Mouse (Mus musculus) CD8-positive naive resting alpha-beta T cell, adult 57 days (primary cell): ENCODE data around the gene Gsg1. TPM values are rescaled to one million over a fixed set of nuclear protein-coding genes. Genes with fewer than 3 reads are reported as not detected.

Experiments
- total RNA-seq: library from RNA; stranded (reverse); gene quantifications from one replicate; pipeline ENCODE4 v1.2.4, GENCODE M21; 2023

Gene Gsg1
- not detected for total RNA-seq

DNA sequence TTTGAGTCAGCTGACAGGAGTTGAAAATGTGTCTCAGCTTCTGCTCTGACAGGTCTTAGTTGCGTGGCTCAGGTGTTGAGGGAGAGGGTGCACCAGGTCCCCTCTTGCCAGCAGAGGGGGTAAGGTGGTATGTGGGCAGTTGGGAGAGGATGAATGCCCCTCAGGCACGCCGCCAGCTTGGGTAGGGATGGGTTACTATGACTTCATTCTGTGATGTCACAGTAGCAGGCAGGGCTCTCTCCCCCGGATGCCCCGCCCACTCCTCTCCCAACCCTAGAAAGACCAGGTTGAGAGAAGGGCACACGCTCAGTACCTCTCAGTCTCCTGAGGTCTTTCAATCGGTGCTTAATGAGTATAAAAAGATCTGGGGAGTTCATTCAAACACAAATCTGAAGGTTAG lies at the start of gene Gsg1:
Gene Gsg1, minus strand, starts transcription at position 199 of the 400 bp plus-strand sequence.

DNA sequence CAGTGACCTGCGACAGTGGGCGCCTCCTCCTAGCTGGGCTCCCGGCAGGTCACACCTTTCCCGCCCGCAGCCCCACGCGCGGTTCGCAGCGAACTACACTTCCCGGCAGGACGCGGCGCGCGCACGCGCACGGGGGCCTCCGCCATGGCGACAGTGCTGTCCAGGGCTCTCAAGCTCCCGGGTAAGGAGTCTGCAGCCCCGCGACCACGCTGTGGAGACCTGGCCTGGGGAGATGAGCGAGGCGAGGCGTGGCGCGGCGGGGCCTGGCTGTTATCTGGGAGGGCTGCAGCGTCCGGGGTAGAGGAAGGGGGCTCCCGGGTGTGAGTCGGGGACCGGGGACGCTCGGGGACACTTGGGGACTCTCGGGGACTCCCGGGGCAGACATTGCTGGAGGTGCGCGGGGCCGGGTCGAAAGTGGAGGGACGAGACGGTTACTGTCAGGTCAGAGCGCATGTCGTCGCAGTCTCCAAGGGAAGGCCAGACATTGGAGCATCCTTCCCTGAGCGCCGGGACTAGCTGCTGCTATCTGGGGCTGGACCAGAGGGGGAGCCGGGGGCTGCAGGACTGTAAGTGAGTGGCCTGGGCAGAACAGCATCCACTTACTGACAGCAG lies 56.1 kb downstream of the Gsg1 start, which contains the start of the genes Fam234b and Hebp1:
Gene Fam234b, plus strand, starts transcription at position 57 of the 612 bp plus-strand sequence.
Gene Hebp1, minus strand, starts transcription at position 102 of the 612 bp plus-strand sequence.

Other genes with a start within 250 kb of the Gsg1 start
- gene Ddx47, start 242.7 kb downstream of the Gsg1 start, total RNA-seq, result 126 TPM
- gene Gprc5a, start 188.7 kb downstream of the Gsg1 start, total RNA-seq, result 0.34 TPM
- gene Gprc5d, start 136.1 kb downstream of the Gsg1 start, total RNA-seq, result not detected
- gene Fam234b, start 56.4 kb downstream of the Gsg1 start, total RNA-seq, result 24.5 TPM
- gene Hebp1, start 56.3 kb downstream of the Gsg1 start, total RNA-seq, result 23.7 TPM
- not detected for gene Pbp2, start 56.1 kb upstream of the Gsg1 start, total RNA-seq
- gene Emp1, start 108.2 kb upstream of the Gsg1 start, total RNA-seq, result 55.0 TPM